Mouse (Mus musculus) midbrain, embryonic 13.5 days (tissue): ENCODE data around the gene Xlr4b. TPM values are rescaled to one million over a fixed set of nuclear protein-coding genes. Genes with fewer than 3 reads are reported as not detected.

Experiments used
- polyA plus RNA-seq: library from polyadenylated mRNA; unstranded; fragments of >200 nt; fragmentation: Nextera tagmentation; extraction: Ambion mirVana; gene quantifications from 2 replicates; pipeline ENCODE4 v1.2.1, GENCODE M21; 2015

The Xlr4b gene
- polyA plus RNA-seq, 1 experiment from 2014 or later, result 1.0 TPM

Other genes starting within 250 kb of the Xlr4b start
- gene Zfp185, start 227.0 kb upstream of the Xlr4b start, polyA plus RNA-seq, result 0.48 and 0.97 TPM in 2 replicates
- not detected in 2 replicates for gene Pnma5, start 177.2 kb upstream of the Xlr4b start, polyA plus RNA-seq
- 2.3 and 2.6 TPM in 2 replicates for gene Pnma3, start 149.5 kb upstream of the Xlr4b start, polyA plus RNA-seq
- gene Xlr4a, start 131.9 kb upstream of the Xlr4b start, polyA plus RNA-seq, result 0.59 and 0.93 TPM in 2 replicates
- gene Xlr3a, start 117.2 kb upstream of the Xlr4b start, polyA plus RNA-seq, result 5.4 and 5.5 TPM in 2 replicates
- gene Gm14685, start 97.3 kb upstream of the Xlr4b start, polyA plus RNA-seq, result 0.65 and 1.2 TPM in 2 replicates
- gene Xlr5b, start 65.5 kb upstream of the Xlr4b start, polyA plus RNA-seq, result not detected in 2 replicates
- 0.63 and 0.90 TPM in 2 replicates for gene DXBay18, start 64.9 kb upstream of the Xlr4b start, polyA plus RNA-seq
- not detected in 2 replicates for gene Spin2d, start 37.3 kb upstream of the Xlr4b start, polyA plus RNA-seq
- 16.4 and 20.6 TPM in 2 replicates for gene Xlr3b, start 22.1 kb upstream of the Xlr4b start, polyA plus RNA-seq
- 29.6 and 34.5 TPM in 2 replicates for gene F8a, start 14.0 kb downstream of the Xlr4b start, polyA plus RNA-seq
- gene Xlr4c, start 28.8 kb downstream of the Xlr4b start, polyA plus RNA-seq, result 0.39 TPM in 1 of 2 replicates, not detected in the other
- 0.13 and 0.23 TPM in 2 replicates for gene Xlr3c, start 51.1 kb downstream of the Xlr4b start, polyA plus RNA-seq
- gene Xlr5a, start 78.6 kb downstream of the Xlr4b start, polyA plus RNA-seq, result not detected in 2 replicates
- gene Xlr5c, start 78.6 kb downstream of the Xlr4b start, polyA plus RNA-seq, result not detected in 2 replicates
- not detected in 2 replicates for gene Gm45015, start 122.5 kb downstream of the Xlr4b start, polyA plus RNA-seq
- 11.5 and 12.2 TPM in 2 replicates for gene Zfp275, start 128.3 kb downstream of the Xlr4b start, polyA plus RNA-seq
- not detected in 2 replicates for gene Gm18336, start 184.4 kb downstream of the Xlr4b start, polyA plus RNA-seq
- 0.63 and 0.80 TPM in 2 replicates for gene Zfp92, start 196.8 kb downstream of the Xlr4b start, polyA plus RNA-seq
- gene Trex2, start 221.0 kb downstream of the Xlr4b start, polyA plus RNA-seq, result not detected in 2 replicates
- 72.8 and 80.9 TPM in 2 replicates for gene Haus7, start 244.7 kb downstream of the Xlr4b start, polyA plus RNA-seq